Mouse (Mus musculus): ENCODE measurements around the gene Hip1. TPM values are rescaled to one million over a fixed set of nuclear protein-coding genes. Genes with fewer than 3 reads are reported as not detected.

Hip1 gene
- polyA plus RNA-seq, 1 experiment, result 4.1 TPM

DNA sequence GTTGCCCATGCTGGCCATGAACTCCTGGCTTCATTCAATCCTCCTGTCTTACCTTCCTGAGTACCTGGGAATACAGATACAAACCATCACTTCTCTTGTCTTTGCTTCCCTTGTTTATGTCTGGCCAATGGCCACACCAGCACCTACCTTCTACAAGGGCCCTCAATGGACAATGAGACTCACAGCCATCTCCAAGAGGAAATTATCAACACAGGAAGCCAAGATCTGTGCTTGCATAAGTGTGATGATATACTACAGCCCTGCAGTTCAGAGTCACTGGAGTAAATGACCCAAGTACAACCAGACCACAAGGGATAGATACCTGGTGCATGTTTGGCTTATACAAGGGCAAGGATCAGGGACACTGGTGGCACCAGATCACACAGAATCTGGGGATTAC lies 9.1 kb downstream of the Hip1 start:
- no peak for DNase-seq (ENCODE audit: low read depth, low spot score)

DNA sequence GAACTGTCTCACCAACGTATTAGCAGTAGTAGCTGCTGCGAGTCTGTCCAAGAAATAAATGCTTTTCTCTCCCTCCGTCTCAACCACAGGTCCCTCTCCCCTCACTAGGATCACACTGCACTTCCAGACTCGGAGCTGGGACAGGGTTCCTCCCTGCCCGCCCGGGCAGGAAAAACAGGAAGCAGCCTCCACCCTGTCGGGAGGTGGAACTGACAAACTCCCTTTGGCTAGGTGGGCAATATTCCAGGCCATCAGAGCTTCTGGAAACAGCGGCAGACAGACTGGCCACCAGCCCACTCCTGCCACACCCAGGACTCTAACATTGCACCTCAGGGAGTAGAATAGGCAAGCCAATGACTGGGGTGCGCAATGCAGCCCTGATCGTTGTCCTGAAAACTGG lies 11.5 kb downstream of the Hip1 start:
- no peak for DNase-seq (ENCODE audit: low read depth, low spot score)
- WGBS, result 30% methylated on average over 10 of the region's 10 CpGs

DNA sequence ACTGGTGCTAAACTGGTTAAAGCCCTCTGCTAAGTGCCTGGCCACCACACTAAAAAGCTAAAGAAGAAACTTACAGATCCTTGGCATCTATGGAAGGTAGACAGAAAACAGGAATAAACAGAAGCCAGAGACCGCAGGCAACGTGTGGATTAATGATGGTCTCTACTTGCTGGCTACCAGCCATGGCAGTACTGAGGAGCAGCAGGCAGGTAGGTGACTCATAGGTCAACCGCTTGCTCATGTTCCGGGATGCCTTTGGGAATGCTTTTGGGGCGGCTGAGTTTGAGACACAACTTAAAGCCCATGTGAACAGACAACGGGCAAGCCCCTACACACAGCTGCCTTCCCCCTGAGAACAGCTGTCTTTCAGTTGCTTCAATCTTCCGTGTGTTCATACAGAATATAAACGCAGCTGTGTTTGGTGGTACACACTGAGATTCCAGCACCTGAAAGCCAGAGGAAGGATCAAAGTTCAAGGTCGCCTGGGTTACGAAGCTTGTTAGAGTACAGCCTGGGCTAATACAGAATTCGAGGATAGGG lies 13.5 kb downstream of the Hip1 start:
- DNase-seq (ENCODE audit: low read depth, low spot score), result no peak
- WGBS, result 64% methylated on average over 11 of the region's 11 CpGs

DNA sequence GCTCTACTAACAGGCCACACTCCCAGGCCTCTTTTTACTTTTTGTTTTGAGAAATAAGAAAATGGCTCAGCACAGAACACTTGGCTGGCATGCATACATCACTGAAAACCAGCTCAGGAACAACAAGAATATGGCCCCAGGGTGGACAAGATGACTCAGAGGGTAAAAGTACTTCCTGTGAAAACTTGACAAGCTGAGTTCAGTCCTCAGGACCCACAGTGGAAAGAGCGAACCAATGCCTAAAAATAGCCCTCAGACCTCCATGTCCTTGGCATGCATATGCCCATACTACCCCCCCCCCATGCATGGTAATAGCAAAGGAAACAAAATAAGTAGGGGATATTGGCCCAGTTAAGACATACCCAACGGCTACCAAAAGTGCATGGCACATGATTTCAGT lies 15.0 kb downstream of the Hip1 start:
- no peak for DNase-seq (ENCODE audit: low read depth, low spot score)
- 65% methylated on average over 2 of the region's 2 CpGs for WGBS

DNA sequence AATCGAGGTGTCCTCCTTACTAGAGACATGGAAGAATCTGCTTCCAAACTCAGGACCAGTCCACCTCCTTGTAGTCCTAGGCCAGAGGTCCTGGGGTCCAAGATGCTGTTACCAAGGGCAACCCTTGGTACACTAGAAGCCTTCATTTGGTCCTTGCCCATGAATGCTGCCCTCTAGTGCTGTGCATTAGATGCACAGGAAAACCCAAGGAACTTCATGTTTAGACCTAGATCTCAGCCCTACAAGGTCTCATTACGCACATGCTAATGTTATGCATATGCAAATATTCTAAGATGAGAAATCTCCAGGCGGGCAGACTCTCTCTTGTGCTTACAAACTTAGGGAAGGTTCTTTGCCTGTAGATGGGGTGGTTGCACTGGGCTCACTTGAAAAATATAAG lies 15.6 kb downstream of the Hip1 start:
- 70% methylated on average over 3 of the region's 3 CpGs for WGBS
- no peak for DNase-seq (ENCODE audit: low read depth, low spot score)

GRCm38 (mm10) chr5:135527986-135528385 lies 16.9 kb downstream of the Hip1 start:
- DNase-seq (ENCODE audit: low read depth, low spot score), result no peak
- WGBS, result 56% methylated on average over 7 of the region's 7 CpGs

GRCm38 (mm10) chr5:135524660-135525560 lies 20.0 kb downstream of the Hip1 start:
- 45% methylated on average over 11 of the region's 11 CpGs for WGBS
- DNase-seq (ENCODE audit: low read depth, low spot score), result no peak

DNA sequence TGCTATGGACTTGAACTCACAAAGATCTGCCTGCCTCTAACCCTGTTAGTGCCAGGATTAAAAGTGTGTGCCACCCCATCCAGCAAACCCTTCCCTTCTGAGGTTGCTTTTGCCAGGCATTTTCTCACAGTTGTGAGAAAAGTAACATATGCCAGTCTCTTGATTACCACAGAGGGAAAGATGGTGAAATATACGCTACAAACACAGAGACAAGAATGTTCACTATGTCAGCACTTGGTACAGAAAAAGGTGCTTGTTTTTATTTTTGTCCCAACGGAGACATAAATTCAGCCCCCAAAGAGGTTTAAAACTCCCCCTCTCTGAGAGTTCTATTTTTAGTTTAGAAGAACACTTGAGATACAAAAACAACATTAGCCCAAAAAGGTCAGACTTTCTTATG lies 20.8 kb downstream of the Hip1 start:
- WGBS, result 68% methylated on average over 2 of the region's 2 CpGs
- DNase-seq (ENCODE audit: low read depth, low spot score), result no peak

DNA sequence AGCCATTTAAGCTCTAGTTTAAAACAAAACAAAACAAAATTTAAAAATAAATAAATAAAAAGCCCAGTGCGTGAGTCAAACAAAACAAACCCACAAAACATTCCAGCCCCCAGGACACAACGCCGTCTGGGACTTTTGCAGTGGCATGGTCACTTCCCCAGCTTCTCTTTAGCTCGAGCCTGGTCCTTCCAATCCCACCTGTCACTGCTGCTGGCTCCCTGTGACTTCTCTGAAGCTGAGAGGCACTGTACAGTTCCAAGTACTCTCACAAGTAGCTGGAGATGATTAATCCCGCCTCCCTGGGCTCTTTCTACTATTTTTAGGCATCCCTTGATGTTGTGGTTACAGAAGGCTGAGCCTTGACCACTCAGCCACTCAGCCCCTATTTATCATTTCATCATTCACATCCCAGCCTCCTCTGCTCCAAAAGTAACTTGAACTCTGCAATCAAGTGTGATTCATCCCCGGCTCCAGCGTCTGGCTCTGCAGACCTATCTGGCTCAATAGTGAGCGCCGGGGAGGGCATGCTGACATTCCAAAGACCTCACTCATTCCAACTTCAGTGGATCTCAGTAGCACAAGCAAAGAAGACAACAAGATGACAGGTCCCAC lies 22.7 kb downstream of the Hip1 start:
- WGBS, result 63% methylated on average over 9 of the region's 9 CpGs
- DNase-seq (ENCODE audit: low read depth, low spot score), result no peak

GRCm38 (mm10) chr5:135517348-135517883 lies 27.5 kb downstream of the Hip1 start:
- DNase-seq (ENCODE audit: low read depth, low spot score), result no peak
- 77% methylated on average over 5 of the region's 5 CpGs for WGBS

GRCm38 (mm10) chr5:135513131-135513530 lies 31.8 kb downstream of the Hip1 start:
- 46% methylated on average over 4 of the region's 4 CpGs for WGBS
- no peak for DNase-seq (ENCODE audit: low read depth, low spot score)

DNA sequence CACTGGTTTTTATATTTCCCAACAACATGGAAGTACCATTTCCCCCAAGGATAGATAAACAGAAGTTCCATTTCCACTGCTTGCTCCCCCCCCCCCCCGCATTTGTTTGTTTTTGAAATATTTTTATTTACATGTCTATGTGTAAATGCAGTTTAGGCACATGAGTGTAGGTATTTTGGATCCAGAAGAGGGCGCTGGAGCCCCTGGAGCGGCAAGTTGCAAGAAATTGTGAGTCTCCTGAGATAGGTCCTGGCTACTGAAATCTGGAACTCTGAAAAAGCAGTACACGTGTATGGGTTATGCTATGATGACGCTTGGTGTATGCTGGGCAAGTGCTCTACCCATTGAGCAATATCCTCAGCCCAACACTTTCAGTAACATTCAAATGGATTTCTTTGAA lies 33.8 kb downstream of the Hip1 start:
- WGBS, result 53% methylated on average over 5 of the region's 5 CpGs
- DNase-seq (ENCODE audit: low read depth, low spot score), result no peak

GRCm38 (mm10) chr5:135508284-135508683 lies 36.6 kb downstream of the Hip1 start:
- 47% methylated on average over 3 of the region's 3 CpGs for WGBS

DNA sequence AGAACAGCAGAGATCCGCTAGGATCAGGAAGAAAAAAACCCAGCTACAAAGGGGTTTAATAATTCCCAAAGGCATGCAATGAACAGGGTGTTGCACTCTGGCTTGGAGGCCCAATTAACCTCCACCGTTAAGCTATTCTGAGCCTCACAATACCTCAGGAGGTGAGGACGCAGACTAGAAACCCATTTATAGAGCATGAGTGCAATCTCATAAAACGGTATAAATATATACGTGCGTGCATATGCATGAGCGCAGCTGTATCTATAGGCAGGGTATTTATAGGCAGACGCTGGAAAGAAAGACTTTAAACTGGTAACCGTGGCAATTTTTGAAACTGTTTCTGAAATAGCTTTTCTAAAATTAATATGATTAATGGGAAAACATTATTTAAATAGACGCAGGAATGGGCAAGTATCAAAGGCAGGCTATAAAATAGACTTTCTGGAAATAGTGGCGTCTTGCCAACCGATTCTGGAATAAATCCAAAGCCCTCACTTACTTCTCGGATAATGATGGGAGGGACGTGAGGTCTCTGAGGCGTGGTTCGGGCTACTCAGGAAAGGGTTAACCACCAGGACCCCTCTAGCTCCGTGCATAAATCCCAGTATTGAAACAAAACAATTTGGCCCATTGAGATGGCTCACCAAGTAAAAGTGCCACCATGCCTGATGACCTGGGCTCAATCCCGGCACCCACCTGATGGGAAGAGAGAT lies 37.2 kb downstream of the Hip1 start:
- DNase-seq (ENCODE audit: low read depth, low spot score), result no peak
- WGBS, result 43% methylated on average over 18 of the region's 18 CpGs

More at GRCm38 (mm10) chr5:135508284-135508683, 36.6 kb downstream of the Hip1 start:
- no peak for DNase-seq (ENCODE audit: low read depth, low spot score)

- DNase-seq (ENCODE audit: low read depth, low spot score), result no peak
- WGBS, result 69% methylated on average over 5 of the region's 5 CpGs
Measured at GRCm38 (mm10) chr5:135505442-135505841, 39.5 kb downstream of the Hip1 start.

DNA sequence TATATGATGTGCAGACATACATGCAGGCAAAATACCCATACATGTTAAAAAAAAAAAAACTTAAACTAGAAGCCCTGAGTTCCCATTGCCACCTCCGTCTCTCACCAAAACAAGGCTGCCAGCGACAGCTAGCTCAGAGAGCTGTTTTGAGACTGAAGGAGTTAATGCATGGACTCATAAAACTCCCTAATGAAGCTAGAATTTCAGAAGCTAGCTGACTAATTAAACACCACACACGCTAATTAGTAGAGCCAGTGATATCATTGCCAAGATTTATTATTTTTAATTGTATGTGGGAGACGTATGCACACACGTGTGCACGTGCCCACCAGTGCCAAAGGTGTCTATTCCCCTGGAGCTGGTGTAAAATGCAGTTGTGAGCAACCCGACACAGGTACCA lies 42.0 kb downstream of the Hip1 start:
- WGBS, result 74% methylated on average over 7 of the region's 7 CpGs
- no peak for DNase-seq (ENCODE audit: low read depth, low spot score)

DNA sequence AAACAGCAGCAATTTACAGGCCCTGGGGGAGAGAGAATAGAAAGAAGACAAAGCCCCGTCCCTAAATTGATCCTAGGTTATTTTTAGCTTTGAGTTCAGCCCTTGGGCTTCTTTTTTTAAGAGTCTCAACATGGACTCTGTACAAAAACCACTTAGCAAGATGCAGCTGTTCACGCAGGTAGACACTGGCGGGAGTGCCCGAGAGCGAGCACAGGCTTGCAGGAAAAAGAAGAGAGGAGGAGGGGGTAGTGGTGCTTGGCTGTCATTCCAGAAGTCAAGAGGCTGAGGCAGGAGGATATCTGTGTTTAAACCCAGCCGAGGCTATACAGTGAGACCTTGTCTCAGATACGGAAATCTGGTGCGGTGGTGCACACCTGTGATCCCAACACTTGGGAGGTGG lies 42.9 kb downstream of the Hip1 start:
- 62% methylated on average over 8 of the region's 8 CpGs for WGBS

GRCm38 (mm10) chr5:135498914-135499313 lies 46.0 kb downstream of the Hip1 start:
- WGBS, result 92% methylated on average over 3 of the region's 3 CpGs
- DNase-seq (ENCODE audit: low read depth, low spot score), result no peak

More for the DNA sequence above, 42.9 kb downstream of the Hip1 start:
- DNase-seq (ENCODE audit: low read depth, low spot score), result no peak

GRCm38 (mm10) chr5:135497347-135497955 lies 47.5 kb downstream of the Hip1 start:
- no peak for DNase-seq (ENCODE audit: low read depth, low spot score)
- 74% methylated on average over 6 of the region's 6 CpGs for WGBS

GRCm38 (mm10) chr5:135496489-135496888 lies 48.4 kb downstream of the Hip1 start:
- 90% methylated on average over 2 of the region's 2 CpGs for WGBS
- DNase-seq (ENCODE audit: low read depth, low spot score), result no peak

Measured in large intestine, adult 2 months (tissue).